8 mouse cellular contexts compared by ENCODE assay signal in genomic region chrX:7187455-7188310, GRCm38 (mm10).
DNase-seq lines count a peak whose midpoint lies in the region; ATAC-seq and TF ChIP-seq lines count a peak whose summit lies in the region.

No protein-coding gene starts in this region.

- intact Hi-C loops in gastrocnemius, postnatal 14 days (cut with DNase I; ENCODE audit: low total_unique reads): no loop called here

- peaks cover 29% of the 10 kb centered on the region for H3K79me2 ChIP-seq in myocyte (ENCODE audit: control insufficient read depth, insufficient read depth)

- TF ChIP-seq POLR2A in myocyte (IDR thresholded peaks at IDR 0.05; ENCODE audit: insufficient read length, low read depth): no peak

- DNase-seq in left cerebral cortex, adult 18-20 months (ENCODE audit: low spot score in 2 of 2): peak; percentile 1 to 8
- DNase-seq in left cerebral cortex, adult 9 months (ENCODE audit: low spot score in 2 of 2): no peak
- DNase-seq in forebrain, embryonic 11.5 days (ENCODE audit: low spot score): no peak
- no peak for DNase-seq in thymus, postnatal 4 days
- DNase-seq in gastrocnemius, postnatal 14 days: no peak

- H3K9ac ChIP-seq in forebrain, embryonic 11.5 days (ENCODE audit: low read length): peak overlapping the region; percentile 59
- H3K9ac ChIP-seq in kidney, embryonic 16.5 days (replicated peaks; ENCODE audit: low read length): peak overlapping the region; percentile 60

- no peaks in the 10 kb centered on the region for H3K4me1 ChIP-seq in brown adipose tissue, adult 24 weeks (ENCODE audit: control insufficient read depth, insufficient read depth, insufficient read length, low read length)
- no peaks in the 10 kb centered on the region for H3K4me1 ChIP-seq in forebrain, embryonic 11.5 days (replicated peaks; ENCODE audit: control insufficient read depth, insufficient read depth, low read length)
- H3K4me1 ChIP-seq in kidney, embryonic 16.5 days (ENCODE audit: insufficient read depth, low read length): no peaks in the 10 kb centered on the region

- peak overlapping the region; percentile 47; the same call in 1 of the 2 replicates for H3K4me3 ChIP-seq in brown adipose tissue, adult 24 weeks (ENCODE audit: insufficient read depth, low read depth, low read length)
- H3K4me3 ChIP-seq in forebrain, embryonic 11.5 days (ENCODE audit: low read depth, low read length): peak overlapping the region; percentile 32
- H3K4me3 ChIP-seq in kidney, embryonic 16.5 days (ENCODE audit: low read length): peak overlapping the region; percentile 47
- peak overlapping the region; percentile 21 for H3K4me3 ChIP-seq in myocyte

- ATAC-seq in forebrain, embryonic 11.5 days (replicated peaks; ENCODE audit: low FRiP score): peak; percentile 49; the same call in 1 of the 2 replicates
- peak; percentile 25; the same call in 1 of the 2 replicates for ATAC-seq in kidney, embryonic 16.5 days (ENCODE audit: low FRiP score, low TSS enrichment)

- H3K4me2 ChIP-seq in forebrain, embryonic 11.5 days (ENCODE audit: low read depth, low read length, severe bottlenecking): peak overlapping the region; percentile 47
- peak overlapping the region; percentile 53 for H3K4me2 ChIP-seq in kidney, embryonic 16.5 days (replicated peaks; ENCODE audit: low read depth, low read length)
- H3K4me2 ChIP-seq in myocyte (ENCODE audit: low read depth): peak overlapping the region; percentile 72

- no peaks in the 10 kb centered on the region for H3K9me3 ChIP-seq in forebrain, embryonic 11.5 days (ENCODE audit: control insufficient read depth, low read length)
- no peaks in the 10 kb centered on the region for H3K9me3 ChIP-seq in kidney, embryonic 16.5 days (ENCODE audit: low read length)

- H3K27me3 ChIP-seq in forebrain, embryonic 11.5 days (ENCODE audit: control insufficient read depth, insufficient read depth, low read length): no peaks in the 10 kb centered on the region
- no peaks in the 10 kb centered on the region for H3K27me3 ChIP-seq in kidney, embryonic 16.5 days (ENCODE audit: insufficient read depth, low read length)
- no peaks in the 10 kb centered on the region for H3K27me3 ChIP-seq in myocyte (ENCODE audit: control insufficient read depth, insufficient read depth, insufficient read length)

- no peak overlapping the region for H3K27ac ChIP-seq in brown adipose tissue, adult 24 weeks (replicated peaks; ENCODE audit: low read depth, low read length)
- peak overlapping the region; percentile 84 for H3K27ac ChIP-seq in forebrain, embryonic 11.5 days (ENCODE audit: low read depth, low read length)
- peak overlapping the region; percentile 91 for H3K27ac ChIP-seq in kidney, embryonic 16.5 days (ENCODE audit: low read length)

- H3K36me3 ChIP-seq in forebrain, embryonic 11.5 days (ENCODE audit: control insufficient read depth, insufficient read depth, low read length): no peaks in the 10 kb centered on the region; the same call in 1 of the 2 replicates
- H3K36me3 ChIP-seq in kidney, embryonic 16.5 days (ENCODE audit: insufficient read depth, low read length): no peaks in the 10 kb centered on the region
- no peaks in the 10 kb centered on the region for H3K36me3 ChIP-seq in myocyte (ENCODE audit: control insufficient read depth, insufficient read depth)

- no peak overlapping the region for H3ac ChIP-seq in myocyte (ENCODE audit: control insufficient read depth, insufficient read length)

- 23% methylated on average over 10 of the region's 10 CpGs for WGBS in forebrain, embryonic 11.5 days
- 33% methylated on average over 10 of the region's 10 CpGs for WGBS in kidney, embryonic 16.5 days

TF ChIP-seq in myocyte, 11 proteins besides CTCF, POLR2A, EP300 and RAD21:
- no peak for TF ChIP-seq E2F4 (IDR thresholded peaks at IDR 0.05; ENCODE audit: insufficient read depth)
- no peak for TF ChIP-seq TCF12 (IDR thresholded peaks at IDR 0.05; ENCODE audit: insufficient read depth, poor library complexity, severe bottlenecking)
- no peak for TF ChIP-seq POLR2AphosphoS2 (IDR thresholded peaks at IDR 0.05; ENCODE audit: insufficient read length, low read depth)
- no peak for TF ChIP-seq SRF (IDR thresholded peaks at IDR 0.05; ENCODE audit: control insufficient read depth, insufficient read length, low read depth)
- TF ChIP-seq TCF3 (IDR thresholded peaks at IDR 0.05; ENCODE audit: insufficient read length, low read depth): no peak
- TF ChIP-seq MYOD1 (IDR thresholded peaks at IDR 0.05; ENCODE audit: control insufficient read depth in 1 of 3, insufficient read length in 2 of 3, low read depth in 2 of 3): no peak
- no peak for TF ChIP-seq CEBPB (IDR thresholded peaks at IDR 0.05; ENCODE audit: insufficient read depth, poor library complexity, severe bottlenecking)
- TF ChIP-seq MAX (IDR thresholded peaks at IDR 0.05; ENCODE audit: low read depth): no peak
- no peak for TF ChIP-seq USF1 (IDR thresholded peaks at IDR 0.05; ENCODE audit: low read depth)

Comparison
In these comparisons a context has a peak if more than half of its experiments do, and no peak if none do; other contexts are left out.
1. DNase-seq: peak in left cerebral cortex, adult 18-20 months (2 of 2); none in left cerebral cortex, adult 9 months (0 of 2), forebrain, embryonic 11.5 days (single experiment), thymus, postnatal 4 days (single experiment) and gastrocnemius, postnatal 14 days (single experiment).
2. Peak in every context shown above with its lines, with median percentiles within 50 percentile points of each other: H3K4me3 ChIP-seq and H3K4me2 ChIP-seq.